In the genomic region with DNA sequence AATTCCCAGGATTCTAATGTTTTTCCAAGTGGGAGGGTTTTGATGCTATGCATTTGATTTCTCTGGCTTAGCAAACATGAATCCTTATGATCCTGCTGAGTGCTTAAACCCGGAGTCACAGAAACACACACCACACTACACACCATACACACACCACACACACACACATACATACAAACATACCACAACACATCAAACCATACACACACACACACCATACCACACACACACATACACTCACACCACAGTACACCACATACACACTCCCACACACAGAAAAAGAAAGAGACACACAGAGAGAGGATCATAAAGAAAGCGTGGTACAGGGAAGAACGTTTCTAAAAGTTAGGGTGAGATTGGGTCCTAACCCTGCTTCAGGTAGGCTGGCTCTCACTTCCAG, we compare ENCODE assay signal across 9 mouse cellular contexts.
DNase-seq lines count a peak whose midpoint lies in the region; ATAC-seq lines count a peak whose summit lies in the region.
"Had no signal": no experiment of that assay in that cellular context is flagged by ENCODE, and none has a peak within 500 bp of the region (broad histone marks: within the 10 kb centered on the region; RNA-seq: fewer than 3 reads in every experiment).

No protein-coding gene starts in this region.

- H3K9ac ChIP-seq in heart, embryonic 12.5 days, result peak overlapping the region; percentile 30; the same call in 1 of the 2 replicates
- peak overlapping the region; percentile 1; the same call in 1 of the 2 replicates for H3K9ac ChIP-seq in embryonic facial prominence, embryonic 12.5 days
- H3K9ac ChIP-seq in hindbrain, embryonic 13.5 days, result no peak overlapping the region
- no peak overlapping the region for H3K9ac ChIP-seq in midbrain, embryonic 12.5 days (replicated peaks)

- H3K36me3 ChIP-seq in heart, embryonic 12.5 days, result no peaks in the 10 kb centered on the region
- no peaks in the 10 kb centered on the region for H3K36me3 ChIP-seq in embryonic facial prominence, embryonic 12.5 days
- H3K36me3 ChIP-seq in hindbrain, embryonic 13.5 days, result no peaks in the 10 kb centered on the region
- no peaks in the 10 kb centered on the region for H3K36me3 ChIP-seq in midbrain, embryonic 12.5 days

- no peak for DNase-seq in heart, postnatal 36 days
- DNase-seq in left cerebral cortex, postnatal 14 days (ENCODE audit: low spot score in 2 of 2), result no peak
- DNase-seq in natural killer cell, adult 2 months (ENCODE audit: low spot score in 2 of 2), result no peak
- no peak for DNase-seq in urinary bladder, postnatal 25 days (ENCODE audit: low spot score)
- DNase-seq: lung, adult 18-20 months had no signal

- no peaks in the 10 kb centered on the region for H3K27me3 ChIP-seq in heart, embryonic 12.5 days (replicated peaks)
- no peaks in the 10 kb centered on the region for H3K27me3 ChIP-seq in embryonic facial prominence, embryonic 12.5 days
- no peaks in the 10 kb centered on the region for H3K27me3 ChIP-seq in hindbrain, embryonic 13.5 days
- H3K27me3 ChIP-seq in midbrain, embryonic 12.5 days, result peaks cover 6% of the 10 kb centered on the region

- peaks cover 5% of the 10 kb centered on the region; the same call in 1 of the 2 replicates for H3K9me3 ChIP-seq in heart, embryonic 12.5 days (replicated peaks)
- no peaks in the 10 kb centered on the region for H3K9me3 ChIP-seq in embryonic facial prominence, embryonic 12.5 days
- H3K9me3 ChIP-seq in hindbrain, embryonic 13.5 days, result peaks cover 3% of the 10 kb centered on the region; the same call in 1 of the 2 replicates
- no peaks in the 10 kb centered on the region for H3K9me3 ChIP-seq in midbrain, embryonic 12.5 days

- ATAC-seq in heart, embryonic 12.5 days (ENCODE audit: insufficient number of reproducible peaks, low FRiP score), result no peak
- peak; percentile 25; the same call in 1 of the 2 replicates for ATAC-seq in embryonic facial prominence, embryonic 12.5 days (ENCODE audit: insufficient number of reproducible peaks, insufficient read depth, low FRiP score, low TSS enrichment)
- ATAC-seq in hindbrain, embryonic 13.5 days (ENCODE audit: low FRiP score), result no peak
- ATAC-seq in midbrain, embryonic 12.5 days (ENCODE audit: low FRiP score, low read depth), result peak; percentile 41

- no peak overlapping the region for H3K27ac ChIP-seq in heart, embryonic 12.5 days (ENCODE audit: poor library complexity, severe bottlenecking)
- peak overlapping the region; percentile 66 for H3K27ac ChIP-seq in embryonic facial prominence, embryonic 12.5 days
- peak overlapping the region; percentile 36; the same call in 1 of the 2 replicates for H3K27ac ChIP-seq in hindbrain, embryonic 13.5 days
- no peak overlapping the region for H3K27ac ChIP-seq in midbrain, embryonic 12.5 days (replicated peaks)

- peaks cover 17% of the 10 kb centered on the region; the same call in 1 of the 2 replicates for H3K4me1 ChIP-seq in heart, embryonic 12.5 days (replicated peaks)
- H3K4me1 ChIP-seq in embryonic facial prominence, embryonic 12.5 days, result peaks cover 20% of the 10 kb centered on the region
- peaks cover 21% of the 10 kb centered on the region for H3K4me1 ChIP-seq in hindbrain, embryonic 13.5 days (replicated peaks)
- peaks cover 21% of the 10 kb centered on the region for H3K4me1 ChIP-seq in midbrain, embryonic 12.5 days

- H3K4me2 ChIP-seq in heart, embryonic 12.5 days, result peak overlapping the region; percentile 62
- H3K4me2 ChIP-seq in embryonic facial prominence, embryonic 12.5 days (replicated peaks), result peak overlapping the region; percentile 42
- peak overlapping the region; percentile 45 for H3K4me2 ChIP-seq in hindbrain, embryonic 13.5 days
- peak overlapping the region; percentile 43 for H3K4me2 ChIP-seq in midbrain, embryonic 12.5 days (replicated peaks)

- WGBS in heart, embryonic 12.5 days, result 47% methylated on average over 3 of the region's 3 CpGs
- 42% methylated on average over 3 of the region's 3 CpGs for WGBS in embryonic facial prominence, embryonic 12.5 days
- WGBS in hindbrain, embryonic 13.5 days, result 60% methylated on average over 3 of the region's 3 CpGs
- WGBS in midbrain, embryonic 12.5 days, result 50% methylated on average over 3 of the region's 3 CpGs

- intact Hi-C loops in heart, postnatal 36 days (cut with DNase I), result no loop called here
- intact Hi-C loops in left cerebral cortex, postnatal 14 days (cut with DNase I), result no loop called here

- no peak overlapping the region for H3K4me3 ChIP-seq in heart, embryonic 12.5 days
- no peak overlapping the region for H3K4me3 ChIP-seq in embryonic facial prominence, embryonic 12.5 days
- H3K4me3 ChIP-seq in hindbrain, embryonic 13.5 days, result peak overlapping the region; percentile 13; the same call in 1 of the 2 replicates
- no peak overlapping the region for H3K4me3 ChIP-seq in midbrain, embryonic 12.5 days

Comparison
In these comparisons a context has a peak if more than half of its experiments do, and no peak if none do; other contexts are left out.
1. ATAC-seq: peak in embryonic facial prominence, embryonic 12.5 days (single experiment) and midbrain, embryonic 12.5 days (single experiment); none in heart, embryonic 12.5 days (single experiment) and hindbrain, embryonic 13.5 days (single experiment).
2. H3K27ac ChIP-seq: peak in embryonic facial prominence, embryonic 12.5 days (single experiment) and hindbrain, embryonic 13.5 days (single experiment); none in heart, embryonic 12.5 days (single experiment) and midbrain, embryonic 12.5 days (single experiment).
3. H3K9ac ChIP-seq: peak in heart, embryonic 12.5 days (single experiment) and embryonic facial prominence, embryonic 12.5 days (single experiment); none in hindbrain, embryonic 13.5 days (single experiment) and midbrain, embryonic 12.5 days (single experiment).
4. Peak in every context shown above with its lines, with median percentiles within 50 percentile points of each other: H3K4me2 ChIP-seq.